Mouse (Mus musculus) erythroid progenitor cell, adult 5-6 weeks (primary cell): ENCODE measurements around the gene Dao. TPM values are rescaled to one million over a fixed set of nuclear protein-coding genes. Genes with fewer than 3 reads are reported as not detected.

Experiments used
- ATAC-seq: replicated peaks from 2 replicates; pipeline ENCODE4 v1.8.0; 2016; ENCODE audit warnings: moderate number of reproducible peaks, mild to moderate bottlenecking, moderate TSS enrichment, inconsistent platforms; ENCODE audit not compliant: poor library complexity, low FRiP score, severe bottlenecking
- total RNA-seq, 2 experiments: library from RNA; stranded (forward) in 1 of 2; stranded (reverse) in 1 of 2; fragments of 150-400 nt in 1 of 2; fragments of 186-747, 209-891 nt in 1 of 2; gene quantifications; 2 replicates each; pipeline versions ENCODE4 v1.2.3 to v1.2.4; 2015 to 2017; ENCODE audit warnings: low replicate concordance in 2 of 2

Dao gene
- total RNA-seq, 2 experiments from 2014 or later, result not detected

DNA sequence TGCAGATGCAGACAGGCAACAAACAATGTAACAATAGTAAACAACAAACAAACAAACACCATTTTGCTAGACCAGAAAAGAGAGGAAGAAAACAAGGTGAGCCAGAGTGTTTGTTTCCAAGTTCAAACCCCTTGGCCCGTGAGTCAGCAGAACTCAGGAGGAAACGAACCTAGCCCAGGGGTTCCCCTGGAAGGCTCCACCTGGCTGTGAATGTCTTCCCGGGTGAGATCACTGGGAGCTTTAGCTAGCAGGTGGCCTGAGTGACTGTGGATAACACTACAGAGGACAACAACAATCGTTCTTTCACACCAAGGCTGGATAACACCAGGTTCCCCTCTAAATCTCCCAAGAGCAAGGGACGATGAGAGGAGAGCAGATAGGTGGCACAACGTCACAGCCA, 22.3 kb upstream of the Dao start:
- ATAC-seq, result no peak

DNA sequence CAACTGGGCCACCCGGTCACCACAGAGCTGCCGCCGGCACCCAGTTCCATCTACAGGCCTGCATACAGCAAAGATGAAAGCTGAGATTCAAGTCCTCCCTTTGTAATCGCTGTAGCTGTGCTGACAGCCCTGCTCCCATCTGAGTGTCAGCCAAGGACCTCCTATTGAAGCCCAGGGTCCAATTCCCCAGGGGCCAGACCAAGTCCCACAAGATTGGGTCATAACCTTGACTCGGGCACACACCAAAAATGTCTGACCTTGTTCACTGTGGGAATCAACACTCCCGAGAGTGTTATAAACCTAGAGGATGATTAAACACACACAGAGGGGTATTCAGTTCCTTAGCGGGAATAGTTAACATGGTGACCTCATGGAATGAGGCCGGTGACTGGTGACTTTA, 21.7 kb upstream of the Dao start:
- no peak for ATAC-seq

DNA sequence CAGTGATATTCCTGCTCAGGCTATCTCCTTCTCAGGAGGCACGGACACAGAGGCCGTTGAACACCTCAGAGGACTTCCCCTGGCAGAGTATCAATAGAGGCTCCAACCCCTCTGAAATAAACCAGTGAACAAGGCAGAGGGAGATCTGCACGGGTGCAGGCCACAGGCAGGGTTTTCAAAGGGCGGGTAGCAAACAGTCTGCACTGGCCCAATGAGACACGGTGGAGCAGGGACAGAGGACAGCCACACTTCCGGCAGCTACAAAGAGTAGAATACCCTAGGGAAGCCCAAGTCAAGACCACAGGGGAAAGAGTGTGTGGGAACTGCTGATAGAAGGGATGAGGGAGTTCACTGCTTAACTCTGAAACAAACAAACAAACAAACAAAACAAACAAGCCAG, 20.0 kb upstream of the Dao start:
- ATAC-seq, result no peak

DNA sequence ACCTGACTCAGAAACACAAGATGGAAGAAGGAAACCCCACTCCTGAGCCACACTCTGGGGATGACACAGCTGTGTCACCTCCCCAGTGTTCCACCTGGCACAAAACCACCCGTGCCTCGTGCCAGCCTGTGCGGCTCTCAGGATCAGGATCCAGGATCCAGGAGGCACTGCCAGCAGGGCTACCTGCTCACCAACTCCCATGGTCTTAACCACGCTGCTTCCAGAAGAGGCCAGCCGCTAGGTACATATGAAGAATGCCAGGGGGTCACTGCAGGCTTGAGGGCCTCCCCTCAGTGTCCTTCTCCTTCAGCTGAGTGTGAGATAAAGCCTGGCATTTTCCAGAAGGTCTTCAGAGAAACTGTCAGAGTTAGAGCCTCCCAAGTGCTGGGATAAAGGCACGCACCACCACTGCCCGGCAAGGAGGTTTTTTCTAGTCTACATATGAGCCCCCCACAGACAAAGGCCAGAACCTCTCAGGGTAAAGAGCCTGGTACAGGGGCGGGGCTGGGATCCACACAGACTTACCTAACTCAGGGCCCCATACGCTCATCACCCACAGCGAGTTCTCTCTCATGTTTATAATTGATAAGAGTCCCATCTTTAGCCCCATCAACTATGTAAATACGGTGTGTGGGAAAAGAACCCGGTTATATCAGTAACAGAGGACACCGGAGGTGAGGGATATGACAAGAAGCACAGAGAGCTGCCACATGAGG, 19.3 kb upstream of the Dao start:
- ATAC-seq, result peak; percentile 79

DNA sequence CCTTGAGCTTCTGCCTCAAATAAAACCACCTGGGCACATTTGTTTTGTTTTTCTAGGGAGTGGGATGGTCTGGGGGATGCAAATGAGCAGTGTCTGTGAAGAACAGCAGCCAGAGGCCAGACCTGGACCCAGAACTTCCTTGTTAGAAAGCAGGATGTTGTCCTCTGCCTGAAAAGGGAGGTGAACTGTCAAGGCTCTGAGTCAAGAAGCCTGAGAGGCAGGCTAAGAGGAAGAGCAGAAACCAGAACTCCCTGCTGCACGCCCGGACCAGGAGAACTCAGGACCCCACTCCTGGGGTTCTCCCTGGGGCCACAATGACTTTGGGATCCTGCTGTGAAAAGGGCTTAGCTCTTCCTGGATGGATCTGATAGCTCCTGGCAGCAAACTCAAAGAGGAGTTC, 17.8 kb upstream of the Dao start:
- ATAC-seq, result no peak

DNA sequence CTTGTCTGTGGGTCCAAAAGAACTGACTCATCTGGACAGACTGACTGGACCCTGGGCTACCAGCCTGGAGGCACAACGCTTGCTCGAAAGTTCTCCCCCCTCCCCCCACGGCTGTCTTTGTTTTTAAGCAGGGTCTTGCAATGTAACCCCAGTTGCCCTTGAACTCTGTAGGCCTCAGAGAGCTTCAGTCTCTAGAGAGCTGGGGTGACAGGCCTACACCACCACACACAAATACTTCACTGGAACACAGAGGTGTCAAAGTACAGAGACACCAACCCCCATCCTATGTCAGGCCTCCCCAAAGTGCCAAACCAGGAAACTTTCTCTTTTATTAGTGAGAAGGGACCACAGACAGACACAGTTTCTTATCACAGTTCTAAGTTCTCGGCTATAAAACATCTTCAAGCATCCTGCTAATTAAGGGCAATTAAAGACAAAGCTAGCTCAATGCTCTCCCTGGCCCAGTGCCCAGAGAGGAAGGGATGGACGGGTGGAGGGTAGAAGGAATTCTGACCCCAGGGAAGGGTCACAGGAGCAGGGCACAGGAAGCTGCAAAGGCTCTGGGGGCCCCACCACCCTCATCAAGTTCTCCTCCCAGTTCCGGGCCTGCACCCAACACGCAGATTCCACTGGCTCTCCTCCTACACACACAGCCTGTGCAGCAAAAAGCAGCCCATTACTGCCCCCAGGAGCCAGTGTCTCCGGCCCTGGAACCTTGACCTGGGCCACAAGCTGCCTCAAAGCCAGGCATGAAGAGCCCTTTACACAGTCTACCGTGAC, 17.1 kb upstream of the Dao start:
- ATAC-seq, result no peak

DNA sequence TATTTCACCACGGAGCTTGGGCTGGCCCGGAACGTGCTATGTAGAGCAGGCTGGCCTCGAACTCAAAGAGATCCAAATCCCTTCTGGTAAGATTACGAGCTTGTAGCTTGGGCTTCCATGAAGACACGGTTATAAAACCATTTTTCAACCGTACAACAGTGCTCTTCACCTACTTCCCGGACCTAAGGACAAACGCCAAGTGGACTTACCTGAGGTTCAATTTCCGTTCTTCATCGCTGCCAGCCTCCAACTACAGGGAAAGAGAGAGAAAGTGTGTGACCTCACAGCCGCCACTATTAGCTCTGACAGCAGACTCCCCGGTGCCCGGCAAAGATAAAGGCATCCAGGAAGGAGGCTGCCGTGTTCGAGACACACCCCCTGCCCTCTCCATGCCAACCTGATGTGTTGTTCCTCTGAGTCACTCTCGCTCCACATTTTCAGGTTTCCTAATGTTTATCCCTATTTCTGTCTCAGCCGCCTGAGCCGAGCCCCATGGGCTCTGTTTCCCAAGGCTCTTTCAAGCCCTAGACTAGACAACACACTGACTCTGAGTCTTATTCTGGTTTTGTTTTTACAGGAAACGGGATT, 14.0 kb upstream of the Dao start:
- ATAC-seq, result peak; percentile 84

DNA sequence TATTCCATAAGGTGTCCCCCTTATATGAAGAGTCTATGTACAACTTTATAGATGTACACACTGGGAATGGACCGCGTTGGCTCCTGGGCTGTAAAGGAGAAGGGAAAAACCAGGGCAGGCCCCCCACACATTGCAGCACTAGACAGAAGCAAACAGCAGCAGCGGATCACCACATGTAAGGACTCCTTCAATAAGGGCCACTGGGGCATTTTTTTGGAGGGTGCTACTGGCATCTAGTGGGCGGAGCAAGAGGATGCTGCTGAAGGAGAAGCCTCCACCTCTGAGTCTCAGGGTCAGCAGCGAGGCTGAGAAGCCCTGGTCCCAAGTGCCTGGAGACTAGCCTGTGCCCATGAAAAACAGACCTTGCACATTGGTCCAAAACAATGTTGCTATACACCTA, 12.9 kb upstream of the Dao start:
- peak; percentile 48; the same call in 1 of the 2 replicates for ATAC-seq

DNA sequence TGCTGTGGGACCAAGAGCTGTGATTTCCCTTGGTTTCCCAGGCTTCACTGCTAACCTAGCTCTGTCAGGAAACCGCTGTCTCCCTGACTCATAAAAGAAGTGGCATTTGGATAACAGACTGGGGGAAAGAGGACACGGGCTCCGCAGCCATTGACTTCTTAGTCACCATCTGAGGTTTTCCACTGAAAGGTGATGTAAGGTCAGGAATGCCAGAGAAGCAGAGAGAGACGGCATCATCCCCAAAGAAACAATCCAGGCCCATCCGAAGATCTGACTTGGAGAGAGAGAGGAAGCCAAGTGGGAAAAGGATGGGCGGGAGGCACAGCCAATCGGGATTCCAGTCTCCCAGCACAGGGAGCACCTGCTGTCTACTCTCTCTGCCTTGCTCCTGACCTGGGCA, 12.4 kb upstream of the Dao start:
- ATAC-seq, result no peak

DNA sequence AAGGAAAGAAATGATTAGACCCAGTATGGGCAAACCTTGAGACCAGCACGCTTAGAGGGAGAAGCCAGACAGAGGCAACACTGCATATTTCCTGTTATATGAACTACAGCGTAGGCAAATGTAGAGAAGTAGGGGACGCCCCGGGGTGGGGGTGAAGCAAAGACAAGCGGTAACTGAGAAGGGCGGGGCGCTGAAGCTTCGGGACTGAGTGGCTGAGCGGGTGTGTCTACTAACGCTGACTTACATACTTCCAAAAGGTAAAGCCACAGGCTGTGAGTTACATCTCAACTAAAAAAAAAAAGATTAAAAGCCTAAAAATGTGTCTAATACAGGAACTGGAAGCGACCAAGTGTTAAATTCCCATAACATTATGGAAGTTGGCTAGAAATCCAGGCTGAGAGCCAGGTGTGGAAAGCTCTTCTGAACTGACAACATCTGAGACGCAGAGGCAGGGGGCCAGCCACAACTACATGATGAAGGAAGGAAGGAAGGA, 11.1 kb upstream of the Dao start:
- ATAC-seq, result peak; percentile 52; the same call in 1 of the 2 replicates

DNA sequence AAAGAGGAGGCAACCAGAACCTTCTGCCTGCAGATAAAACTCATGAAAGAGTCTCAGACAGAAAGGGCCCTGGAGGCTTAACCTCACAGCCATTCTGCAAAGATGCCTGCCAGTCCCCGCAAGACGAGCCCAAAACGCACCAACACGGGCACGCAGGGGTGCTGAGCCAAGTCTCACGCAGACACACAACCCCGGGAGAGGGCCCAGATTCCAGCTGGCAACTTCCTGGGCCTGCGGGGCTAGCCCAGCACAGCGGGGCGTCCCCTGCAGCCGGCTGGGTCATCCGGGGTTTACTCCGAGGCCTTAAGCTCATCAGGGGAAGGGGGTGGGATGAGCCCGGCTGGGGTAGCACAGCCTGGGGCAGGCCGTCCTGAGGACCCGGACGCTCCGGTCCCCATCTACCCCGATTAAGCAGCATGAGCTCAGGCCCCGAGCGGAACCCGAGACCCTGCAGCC, 10.4 kb upstream of the Dao start:
- ATAC-seq, result no peak

DNA sequence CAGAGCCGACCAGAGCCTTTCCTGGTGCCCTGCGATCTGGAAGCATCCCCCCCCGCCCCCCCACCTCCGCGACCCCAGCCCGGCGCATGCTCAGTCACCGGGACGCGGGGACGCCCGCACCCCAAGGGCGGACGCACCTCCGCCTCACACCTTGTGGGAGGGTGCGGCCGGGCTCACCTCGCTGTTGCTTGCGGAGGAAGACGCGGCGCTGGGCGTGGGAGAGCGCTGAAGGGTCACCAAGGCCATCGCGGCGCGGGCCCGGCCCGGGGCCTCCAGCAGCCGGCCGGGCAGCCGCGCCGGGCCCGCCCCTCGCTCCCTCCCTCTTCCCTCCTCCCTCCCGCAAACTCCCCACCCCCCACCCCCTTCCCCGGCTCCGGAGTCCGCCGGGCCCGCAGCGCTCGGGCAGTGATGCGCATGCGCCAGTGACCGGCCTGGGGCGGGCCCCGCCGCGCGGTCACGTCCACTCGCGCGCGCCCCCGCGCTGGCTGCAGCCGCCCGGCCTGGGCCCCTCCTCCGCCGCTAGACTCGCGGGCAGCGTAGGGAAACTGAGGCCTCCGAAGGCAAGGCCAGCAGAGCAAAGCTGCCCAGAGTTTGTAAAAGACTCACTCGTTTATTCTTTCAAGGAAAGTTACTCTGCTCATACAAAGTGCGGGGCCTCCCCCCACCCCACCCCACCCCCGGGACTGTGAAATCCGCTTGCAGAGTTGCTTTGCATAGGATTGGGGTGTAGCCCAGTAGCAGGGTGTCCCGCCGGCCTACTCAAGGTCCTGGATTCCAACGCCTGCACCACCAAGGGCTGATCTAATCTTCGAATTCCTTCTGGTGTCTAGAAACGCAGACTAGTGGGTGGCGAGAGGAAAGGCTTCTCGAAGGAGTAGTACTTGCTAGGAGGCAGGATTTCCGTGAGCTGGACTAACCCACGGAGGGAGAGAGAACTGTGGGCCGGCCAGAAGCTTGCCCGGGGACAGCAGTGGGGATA, 9.7 kb upstream of the Dao start, which contains the start of gene Ssh1:
Gene Ssh1 (minus strand): TSS at position 408 of the 979 bp plus-strand sequence.
- ATAC-seq, result peak; percentile 45; the same call in 1 of the 2 replicates

DNA sequence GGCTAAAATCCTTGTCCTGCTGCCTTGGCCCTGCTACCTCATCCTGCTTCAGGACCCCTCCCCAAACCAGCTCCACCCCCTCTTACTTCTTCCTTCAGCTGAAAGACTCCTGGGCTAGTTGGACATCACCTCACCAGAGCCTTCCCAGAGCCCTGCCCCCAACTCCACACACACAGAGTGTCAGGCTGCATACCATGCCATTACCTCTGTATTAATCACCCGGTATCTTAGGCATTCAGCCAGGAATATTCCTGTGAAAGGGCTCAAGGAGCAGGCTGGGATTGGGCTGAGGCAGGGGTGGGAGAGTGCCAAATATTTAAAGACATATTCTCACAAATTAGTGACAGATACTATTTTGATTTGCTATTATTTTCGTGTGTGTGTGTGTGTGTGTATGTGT, 7.0 kb upstream of the Dao start:
- ATAC-seq, result no peak

DNA sequence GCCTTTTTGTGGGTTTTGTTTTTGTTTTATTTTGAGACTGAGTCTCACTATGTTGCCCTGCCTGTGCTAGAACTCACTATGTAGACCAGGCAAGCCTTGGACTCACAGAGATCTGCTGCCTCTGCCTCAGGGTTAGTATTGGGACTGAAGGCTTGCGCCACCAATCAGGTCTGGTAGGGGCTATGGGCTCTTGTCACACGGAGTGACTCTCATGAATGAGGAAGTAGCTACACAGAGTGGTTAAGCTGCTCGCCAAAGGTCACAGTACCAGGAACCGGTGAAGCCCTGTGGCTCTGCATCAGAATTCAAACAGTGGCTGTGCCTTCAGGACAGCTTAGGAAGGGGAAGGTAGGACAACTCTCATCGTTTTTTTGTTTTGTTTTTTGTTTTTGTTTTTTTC, 4.1 kb upstream of the Dao start:
- no peak for ATAC-seq

DNA sequence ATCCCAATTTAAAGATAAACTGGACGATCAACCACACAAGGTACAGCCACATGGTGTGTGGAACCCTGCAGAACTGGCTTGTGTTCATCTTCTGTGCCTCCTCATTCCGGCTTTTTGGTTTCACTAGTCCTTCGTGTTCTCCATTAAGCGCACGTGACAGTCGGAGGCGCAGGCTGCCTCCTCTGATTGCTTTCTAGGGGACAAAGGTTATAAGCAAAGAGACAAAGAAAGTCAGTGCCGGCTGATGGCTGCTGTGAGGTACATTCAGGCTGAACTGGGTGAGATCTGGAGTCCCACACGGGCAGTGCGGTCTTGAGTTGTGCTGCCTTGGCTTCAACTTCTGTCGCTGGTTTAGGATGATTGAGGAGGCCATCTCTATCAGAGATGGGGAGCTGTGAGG, 1.1 kb downstream of the Dao start:
- ATAC-seq, result no peak

DNA sequence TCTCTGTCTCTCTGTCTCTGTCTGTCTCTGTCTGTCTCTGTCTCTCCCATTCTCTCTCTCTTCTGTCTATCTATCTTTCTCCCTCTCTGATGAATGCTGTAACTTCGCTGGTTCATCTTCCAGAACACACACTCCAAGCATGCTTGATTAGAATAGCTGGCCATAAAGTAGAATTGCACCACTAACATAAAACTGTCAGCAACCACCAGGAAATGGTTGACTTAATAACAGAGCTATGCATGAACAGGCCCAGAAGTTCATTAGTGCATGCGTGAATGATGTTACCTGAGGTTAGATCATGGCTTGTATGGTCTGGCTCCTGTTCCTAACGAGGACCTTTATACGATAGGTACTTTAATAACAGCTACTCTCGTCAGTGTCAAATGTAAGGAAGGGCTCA, 1.6 kb downstream of the Dao start:
- no peak for ATAC-seq

DNA sequence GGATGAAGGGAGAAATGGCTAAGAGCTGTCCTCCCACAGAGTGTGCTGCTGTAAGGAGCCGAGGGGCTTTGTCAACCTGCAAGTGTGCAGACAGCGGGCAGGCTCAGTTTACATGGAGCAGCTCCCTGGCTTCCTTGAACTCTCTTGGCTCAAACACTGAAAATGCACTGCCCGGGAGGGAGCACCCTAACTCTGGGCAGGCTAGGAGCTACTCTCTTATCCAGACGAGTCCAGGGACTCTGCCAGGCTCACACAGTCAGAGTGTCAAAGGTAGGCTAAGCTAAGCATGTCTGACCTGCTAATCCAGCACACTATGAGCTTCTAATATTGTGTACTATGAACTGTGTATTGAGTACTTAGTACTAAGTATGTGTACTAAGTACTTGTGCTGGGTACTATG, 3.5 kb downstream of the Dao start:
- no peak for ATAC-seq

DNA sequence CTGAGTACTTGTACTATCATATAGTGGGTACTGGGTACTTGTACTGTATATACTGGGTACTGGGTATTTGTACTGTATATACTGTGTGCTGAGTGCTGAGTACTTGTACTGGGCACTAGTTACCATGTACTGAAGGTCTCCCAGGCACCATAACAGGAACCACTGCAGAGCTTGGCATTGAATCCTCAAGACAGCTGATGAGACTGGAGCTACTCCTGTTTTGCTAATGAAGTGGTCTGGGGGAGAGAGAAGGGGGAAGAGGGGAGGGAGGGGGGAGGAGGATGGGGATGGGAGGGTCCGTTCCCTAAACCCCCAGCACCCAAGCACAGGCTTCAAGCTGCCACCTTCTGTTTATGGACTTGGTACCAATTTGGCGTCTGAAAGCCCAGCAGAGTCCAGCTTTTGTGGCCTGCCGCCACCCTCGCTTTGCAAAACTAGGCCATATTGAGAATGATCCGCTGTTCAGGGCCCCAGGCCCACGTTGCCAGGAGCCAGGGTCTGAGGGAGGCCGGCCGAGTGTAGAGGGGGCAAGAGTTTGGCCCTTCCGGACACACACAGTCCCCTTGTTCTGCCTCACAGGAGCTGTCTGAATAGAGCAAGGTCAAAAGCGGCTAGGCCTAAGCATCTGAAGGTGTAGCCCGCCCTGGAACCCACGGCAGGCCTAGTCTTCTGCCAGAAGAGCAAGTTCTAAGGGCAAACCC, 4.4 kb downstream of the Dao start:
- no peak for ATAC-seq

DNA sequence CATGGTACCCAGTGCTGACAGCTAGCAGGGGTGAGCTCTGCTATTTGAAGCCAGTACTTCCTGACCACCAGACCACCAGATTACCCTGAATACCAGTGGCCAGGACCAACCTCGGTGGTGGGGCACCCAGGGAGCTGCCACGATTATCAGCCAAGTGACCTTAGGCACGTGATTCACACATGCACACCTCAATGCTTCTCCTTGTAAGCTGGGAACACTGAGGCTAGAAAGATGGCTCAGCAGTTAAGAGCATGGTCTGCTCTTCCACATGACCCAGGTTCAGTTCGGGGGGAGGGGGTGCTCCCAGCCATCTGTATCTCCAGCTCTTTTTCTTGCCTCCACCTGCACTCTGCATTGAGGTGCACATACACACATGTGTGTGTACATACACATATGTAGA, 5.5 kb downstream of the Dao start:
- no peak for ATAC-seq
